Mouse (Mus musculus): ENCODE results near the gene Esp16.
"Not testable (repeated sequence)": the region's sequence is repeated elsewhere in the genome, so short reads cannot be mapped to it uniquely, and the experiment has no call there.

DNA sequence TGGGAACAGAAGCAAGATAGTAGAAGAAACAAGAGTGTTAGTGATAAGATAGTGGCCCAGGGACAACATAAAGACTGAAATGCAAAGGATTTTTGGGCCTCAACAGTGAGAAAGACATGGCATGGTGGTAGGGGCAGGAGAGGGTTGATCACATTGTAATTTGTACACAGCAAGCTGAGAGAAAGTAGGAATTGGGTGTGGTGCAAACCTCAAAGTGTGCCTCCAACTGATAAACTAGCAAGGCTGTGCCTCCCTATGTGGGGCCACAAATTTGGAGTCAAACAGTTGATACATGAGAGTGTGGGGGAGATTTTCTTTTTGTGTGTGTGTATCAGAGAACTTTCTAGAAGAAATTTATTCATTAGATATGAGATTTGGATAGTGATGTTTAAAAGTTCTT, 37.9 kb upstream of the Esp16 start:
- TF ChIP-seq CTCF (IDR thresholded peaks at IDR 0.05; ENCODE audit: insufficient read depth, low read length); POLR2A (IDR thresholded peaks at IDR 0.05; ENCODE audit: borderline replicate concordance, extremely low read depth, low read depth, low read length): not testable (repeated sequence)
